Mouse (Mus musculus): ENCODE data around the gene Sel1l2.
A peak's percentile ranks its signal among the peaks of the same experiment; 100 is the strongest.

Sel1l2 gene

DNA sequence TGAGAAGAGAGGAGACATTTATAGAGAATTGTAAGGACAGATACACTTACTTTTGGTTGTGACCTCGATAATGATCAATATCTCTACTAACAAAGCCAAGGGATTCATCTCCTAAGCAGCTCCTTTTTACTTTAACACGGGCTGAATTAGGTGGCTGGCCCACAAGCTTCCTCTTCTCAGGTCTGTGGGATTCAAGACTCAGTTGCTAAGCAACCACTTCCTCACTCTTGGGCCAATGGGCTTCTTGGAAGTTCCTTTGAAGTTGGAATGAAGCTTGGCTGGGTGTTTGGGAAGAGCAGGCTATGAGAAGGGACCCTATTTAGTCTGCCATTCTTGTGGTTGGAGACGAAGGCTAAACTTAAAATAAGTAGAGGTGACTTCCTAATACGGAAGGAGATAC, at the start of gene Sel1l2:
Sel1l2 (minus strand) TSS at position 182 of the 400 bp plus-strand sequence.
- DNase-seq = no peak

DNA sequence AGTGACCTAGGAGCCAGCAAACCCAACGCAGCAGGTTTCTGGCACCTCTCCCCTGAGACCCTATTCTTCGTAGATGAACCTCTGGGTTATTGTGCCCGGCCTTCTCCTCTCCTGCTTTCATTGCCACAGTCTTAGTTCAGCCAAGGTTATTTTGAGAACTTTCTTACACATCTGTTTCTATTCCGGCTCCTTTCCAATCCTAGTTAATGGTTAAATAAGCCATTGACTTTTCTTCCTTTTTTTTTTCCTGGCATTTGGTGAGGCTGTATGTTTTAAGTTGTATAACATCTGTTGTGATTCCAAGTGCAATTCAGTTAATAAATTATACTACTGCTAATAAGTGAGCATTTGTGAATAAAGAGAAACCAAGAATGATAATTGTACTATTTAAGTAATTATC, 49.6 kb upstream of the Sel1l2 start:
- no peak for DNase-seq

DNA sequence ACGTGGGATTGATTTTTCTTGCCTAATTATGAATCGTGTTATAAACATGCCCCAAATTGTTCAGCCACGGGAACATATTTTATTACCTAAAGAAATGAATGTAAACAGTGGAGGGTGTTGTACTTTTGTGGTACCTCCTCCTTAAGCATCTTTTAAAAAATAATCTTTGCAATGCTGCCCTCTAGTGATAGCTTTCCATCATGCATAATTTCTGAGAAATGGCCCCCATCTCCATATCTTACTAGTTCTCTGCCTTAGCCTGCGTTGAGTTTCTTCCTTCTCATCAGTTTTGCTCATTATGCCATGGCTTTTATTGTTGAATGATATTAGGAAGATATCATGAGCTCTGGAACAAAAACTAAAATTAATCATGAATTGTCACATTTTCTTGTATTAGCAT, 37.8 kb upstream of the Sel1l2 start:
- DNase-seq = peak; percentile 9

DNA sequence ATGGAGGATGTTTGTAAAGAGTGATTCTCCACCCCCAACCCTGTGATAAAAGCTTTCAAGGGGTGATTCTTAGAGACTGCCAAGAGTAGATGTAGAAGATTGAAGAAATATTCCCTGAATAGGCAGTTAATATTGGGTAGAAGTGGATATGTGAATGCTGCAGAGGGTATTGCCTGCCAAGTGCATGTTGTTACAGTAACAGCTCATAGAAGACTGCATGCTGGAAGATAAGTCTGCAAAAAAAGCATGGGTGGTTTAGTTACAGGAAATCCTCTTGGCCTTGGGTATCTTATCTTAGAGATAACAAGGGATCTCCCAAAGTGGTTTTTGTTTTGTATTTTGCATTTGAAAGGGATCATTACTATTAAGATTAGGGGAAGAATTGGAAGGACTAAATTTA, 36.3 kb upstream of the Sel1l2 start:
- no peak for DNase-seq

DNA sequence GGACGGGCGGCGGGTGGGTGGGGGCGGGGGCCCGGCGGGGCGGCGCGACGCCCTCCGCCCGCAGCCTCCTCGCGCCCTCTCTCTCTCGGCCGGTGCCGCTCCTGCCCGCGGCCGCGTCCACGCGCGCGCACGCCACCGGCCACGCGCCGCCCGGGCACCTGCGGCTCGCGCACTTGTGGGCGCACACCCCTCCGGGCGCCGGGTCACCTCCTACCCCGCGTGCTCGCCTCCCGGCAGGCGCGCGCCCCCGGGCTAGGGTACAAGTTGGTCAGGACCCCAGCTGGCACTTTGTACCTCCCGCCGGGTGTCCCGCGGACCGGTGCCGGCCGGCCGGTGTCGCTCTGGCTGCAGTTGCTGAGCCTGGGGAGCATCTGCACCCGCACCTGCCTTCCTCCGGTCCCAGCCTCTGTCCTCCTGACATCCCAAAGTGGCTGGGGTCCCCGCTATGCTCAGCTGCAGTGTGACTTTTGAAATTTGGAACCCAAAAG, 6.3 kb upstream of the Sel1l2 start:
- peak; percentile 6 for DNase-seq

DNA sequence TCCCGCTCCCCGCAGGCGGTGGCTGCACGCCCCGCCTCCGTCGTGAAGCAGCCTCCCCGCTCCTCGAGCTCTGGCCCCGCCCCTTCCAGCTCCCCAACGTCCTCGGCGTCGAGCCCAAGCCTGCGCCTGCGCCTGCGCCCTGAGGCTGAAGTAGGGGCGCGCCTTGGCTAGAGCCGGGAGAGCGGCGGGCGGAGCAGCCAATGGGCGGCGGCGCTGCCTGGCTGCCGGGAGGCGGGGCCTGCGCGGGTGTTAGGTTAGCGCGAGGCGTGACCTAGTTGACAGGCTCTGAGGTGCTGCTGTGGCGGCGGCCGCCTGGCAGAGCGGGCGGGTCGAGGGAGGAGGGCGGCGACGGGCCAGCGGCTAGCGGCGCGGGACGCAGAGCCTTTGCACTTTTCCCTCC, 5.7 kb upstream of the Sel1l2 start, which contains the start of gene Macrod2:
Macrod2 (plus strand) TSS at position 131 of the 400 bp plus-strand sequence.
- peak; percentile 97 for DNase-seq

DNA sequence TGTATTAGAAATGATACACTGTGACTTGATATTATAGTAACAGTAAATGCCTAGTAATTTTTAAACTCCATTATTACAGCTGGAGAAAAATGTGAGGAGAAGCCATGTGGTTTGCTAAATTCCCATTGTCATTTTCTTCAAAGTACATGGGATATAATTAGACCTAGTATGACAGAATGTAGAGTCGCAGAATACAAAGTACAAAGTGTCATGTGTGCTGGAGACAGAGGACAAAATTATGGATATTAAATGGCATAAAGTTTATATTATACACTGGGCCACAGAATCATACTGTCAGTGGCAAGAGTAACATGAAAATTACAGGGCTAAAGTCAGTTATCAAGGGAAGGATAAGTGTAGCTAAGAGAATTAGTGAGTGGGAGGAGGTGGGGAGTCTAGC, 24.7 kb downstream of the Sel1l2 start:
- DNase-seq = no peak

DNA sequence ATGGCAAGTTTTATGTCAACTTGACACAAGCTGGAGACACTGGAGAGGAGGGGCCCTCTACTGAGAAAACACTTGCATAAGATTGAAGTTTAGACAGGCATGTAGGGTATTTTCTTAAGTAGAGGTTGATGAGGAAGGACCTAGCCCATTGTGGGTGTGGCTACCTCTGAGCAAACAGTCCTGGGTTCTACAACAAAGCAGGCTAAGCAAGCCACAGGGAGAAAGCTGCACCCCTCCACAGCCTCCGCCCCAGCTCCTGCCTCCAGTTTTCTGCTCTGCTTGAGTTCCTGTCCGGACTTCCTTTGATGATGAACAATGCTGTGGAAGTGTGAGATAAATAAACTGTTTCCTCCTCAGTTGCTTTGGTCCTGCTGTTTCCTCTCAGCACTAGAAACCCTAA, 29.6 kb downstream of the Sel1l2 start:
- no peak for DNase-seq

DNA sequence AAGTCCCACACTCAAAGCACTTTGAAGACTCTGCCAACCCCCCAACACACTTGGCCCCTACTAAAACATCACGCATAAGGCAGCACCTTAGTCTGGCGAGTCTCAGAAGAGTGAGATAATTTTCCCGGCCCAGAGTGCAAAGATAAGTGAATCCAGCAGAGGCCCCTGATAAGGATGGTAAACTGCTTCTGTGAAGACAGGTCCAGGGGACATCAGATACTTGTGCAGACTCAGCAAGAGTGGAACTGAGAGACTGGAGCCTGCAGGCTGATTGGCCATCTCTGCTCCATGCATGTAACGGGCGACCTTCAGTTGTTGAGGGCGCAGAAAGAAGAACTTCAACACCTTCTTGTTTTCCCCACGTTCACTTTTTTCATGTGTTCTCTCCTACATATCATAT, 47.1 kb downstream of the Sel1l2 start:
- DNase-seq = no peak

DNA sequence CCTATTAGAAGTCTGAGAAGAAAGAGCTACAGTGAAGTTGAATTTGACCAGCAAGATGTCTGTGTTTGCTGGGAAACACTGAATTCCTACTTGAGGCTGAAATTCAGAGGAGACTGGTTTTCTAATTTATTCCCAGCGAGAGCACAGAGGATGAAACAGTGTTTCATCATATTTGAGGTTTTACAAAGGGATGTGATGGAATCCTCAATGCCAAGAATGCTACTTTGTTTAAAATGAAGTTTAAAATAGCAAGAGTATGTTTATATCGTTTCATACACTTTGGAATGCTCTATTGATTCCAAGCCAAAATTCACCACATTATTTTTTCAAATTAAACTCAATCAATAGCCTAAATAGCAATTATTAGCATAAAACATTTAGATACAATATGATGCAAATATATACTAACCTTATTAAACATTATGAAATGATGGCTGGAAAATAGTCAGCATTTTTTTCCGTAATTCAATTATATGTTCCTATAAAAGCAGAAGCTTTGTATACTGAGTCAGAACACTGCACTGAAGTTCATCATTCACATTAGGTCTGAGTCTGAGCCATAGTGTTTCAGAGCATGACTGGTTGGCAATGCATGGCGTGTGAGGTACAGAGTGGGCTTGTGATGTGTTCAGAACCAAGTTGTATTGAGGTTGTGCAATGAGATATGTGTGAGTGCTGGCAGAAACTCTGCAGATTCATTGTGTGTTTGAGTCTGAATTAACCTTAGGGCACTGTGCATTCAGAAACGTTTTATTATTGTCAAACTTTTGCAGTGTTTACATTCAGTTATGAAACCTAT, 58.8 kb downstream of the Sel1l2 start:
- DNase-seq = no peak

DNA sequence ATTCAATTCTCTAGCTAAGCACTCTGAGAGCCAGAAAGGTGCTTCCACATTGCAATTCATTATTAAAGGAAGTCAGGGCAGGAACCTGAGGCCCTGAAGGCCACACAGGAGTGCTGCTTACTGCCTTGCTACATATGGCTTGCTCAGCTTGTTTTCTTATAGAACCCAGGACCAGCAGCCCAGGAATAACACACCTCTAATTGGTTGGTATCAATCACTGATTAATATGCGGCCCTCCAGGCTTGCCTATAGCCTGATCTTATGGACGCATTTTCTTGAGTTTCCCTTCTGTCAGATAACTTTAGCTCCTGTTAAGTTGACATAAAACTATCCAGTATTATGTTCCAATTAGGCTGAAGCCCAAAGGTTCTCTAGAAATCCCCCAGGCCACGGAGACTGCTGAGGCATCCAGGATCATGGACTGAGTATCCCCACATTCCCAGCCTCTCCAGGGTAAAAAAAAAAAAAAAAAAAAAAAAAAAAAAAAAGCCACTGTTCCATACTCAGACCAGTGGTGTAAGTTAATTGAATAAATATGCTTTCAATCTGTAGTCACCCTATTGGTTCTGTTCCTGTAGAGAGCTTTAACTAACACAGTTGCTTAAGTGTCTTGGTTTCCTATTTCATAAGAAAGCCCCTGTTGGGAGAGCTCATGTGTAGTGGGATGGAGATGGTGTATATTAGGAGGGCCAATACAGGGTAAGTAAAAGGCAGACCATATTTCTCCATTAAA, 86.4 kb downstream of the Sel1l2 start:
- DNase-seq = no peak

DNA sequence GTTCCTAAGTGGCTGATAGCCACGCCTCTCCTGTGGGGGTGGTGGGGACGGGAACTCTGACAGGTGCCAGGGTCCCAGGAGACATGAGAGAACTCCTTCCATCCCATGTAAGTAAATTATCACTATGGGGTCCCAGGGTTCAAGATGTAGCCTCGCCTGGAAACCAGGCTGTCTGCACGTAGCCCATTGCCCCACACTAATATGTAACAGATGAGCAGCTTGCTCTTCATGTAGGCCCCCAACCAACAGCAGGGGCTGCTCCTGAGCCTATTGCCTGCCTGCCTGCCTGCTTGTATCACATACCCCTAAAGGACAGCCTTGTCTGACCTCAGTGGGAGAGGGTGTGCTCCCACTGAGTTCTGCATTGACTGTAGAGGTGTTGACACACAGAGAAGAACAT, 92.4 kb downstream of the Sel1l2 start:
- DNase-seq = no peak

DNA sequence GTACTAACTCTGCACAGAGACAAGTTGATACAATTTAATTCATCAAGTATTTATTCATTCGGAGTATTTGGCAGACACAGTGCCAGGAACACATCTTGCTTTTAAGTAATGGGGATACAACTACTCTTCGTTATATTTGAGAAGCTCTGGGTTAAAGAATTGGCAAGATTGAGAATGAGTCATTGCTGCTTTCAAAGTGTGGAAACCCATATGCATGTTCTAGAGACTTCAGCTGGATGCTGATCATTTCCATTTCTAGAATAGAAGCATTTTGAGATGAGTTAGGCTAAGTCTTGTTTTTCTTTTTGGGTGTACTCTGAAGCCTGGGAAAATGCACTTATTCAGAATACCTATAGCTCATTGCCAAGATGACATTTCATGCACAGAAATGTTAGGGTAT, 95.7 kb downstream of the Sel1l2 start:
- DNase-seq = no peak

DNA sequence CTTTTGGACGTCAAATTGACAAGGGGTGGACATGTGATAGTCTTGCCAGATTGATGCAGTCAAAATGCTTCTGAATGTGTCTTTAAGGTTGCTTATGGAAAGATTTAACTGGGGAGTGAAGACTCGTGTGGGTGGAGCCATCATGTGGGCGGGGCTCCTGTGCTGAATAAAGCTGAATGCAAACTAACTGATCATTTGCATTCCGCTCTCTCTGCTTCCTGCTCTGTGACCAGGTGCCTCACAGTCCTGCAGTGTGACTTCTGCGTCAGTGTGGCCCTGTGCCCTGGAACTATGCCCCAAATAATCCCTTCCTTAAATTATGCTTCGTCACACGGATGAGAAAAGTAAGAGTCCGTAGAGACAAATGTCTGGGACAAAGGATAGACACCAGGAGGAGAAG, 108.7 kb downstream of the Sel1l2 start:
- DNase-seq = no peak

DNA sequence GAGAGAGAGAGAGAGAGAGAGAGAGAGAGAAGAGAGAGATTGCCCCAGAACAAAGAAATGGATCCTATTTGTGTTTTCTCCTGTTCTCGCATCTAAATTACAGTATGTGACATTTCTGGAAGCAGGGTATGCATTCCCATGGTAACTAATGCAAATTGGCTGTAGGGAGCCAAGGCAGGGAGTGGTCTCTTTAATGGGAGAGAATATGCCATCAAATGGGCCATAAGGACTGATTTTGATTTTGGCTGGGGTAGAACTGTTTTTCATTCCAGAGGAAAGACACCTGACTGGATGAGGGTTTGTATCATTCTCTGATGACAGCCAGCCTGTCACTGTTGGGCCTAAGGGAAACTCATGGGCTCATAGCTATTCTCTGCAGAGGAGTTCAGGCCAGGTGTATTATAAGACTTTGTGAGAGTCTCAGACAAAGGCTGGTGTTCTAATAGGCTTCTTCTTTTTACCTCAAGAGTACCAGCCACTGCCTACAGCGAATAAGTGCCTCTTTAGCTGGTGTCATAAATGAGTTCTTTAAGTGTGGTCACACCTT, 133.8 kb downstream of the Sel1l2 start:
- no peak for DNase-seq

DNA sequence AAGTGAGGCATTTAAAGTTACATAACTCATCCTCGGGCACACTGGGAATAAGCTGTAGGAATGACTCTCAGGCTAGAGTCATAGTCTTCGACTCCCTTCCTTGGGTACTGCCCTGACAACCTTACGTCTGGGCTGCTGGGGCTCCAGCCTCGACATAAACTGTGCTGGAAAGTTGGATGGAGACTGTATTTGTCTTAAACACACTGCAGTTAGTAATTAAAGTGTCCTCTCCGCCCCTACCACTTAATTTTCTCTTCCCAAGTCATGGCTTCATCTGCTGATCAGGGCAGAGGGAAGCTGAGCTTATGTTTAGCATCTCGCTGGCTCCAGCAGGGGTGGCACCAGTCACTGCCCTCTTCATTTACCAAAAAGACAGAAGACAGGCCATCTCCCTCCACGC, 135.2 kb downstream of the Sel1l2 start:
- DNase-seq = no peak

DNA sequence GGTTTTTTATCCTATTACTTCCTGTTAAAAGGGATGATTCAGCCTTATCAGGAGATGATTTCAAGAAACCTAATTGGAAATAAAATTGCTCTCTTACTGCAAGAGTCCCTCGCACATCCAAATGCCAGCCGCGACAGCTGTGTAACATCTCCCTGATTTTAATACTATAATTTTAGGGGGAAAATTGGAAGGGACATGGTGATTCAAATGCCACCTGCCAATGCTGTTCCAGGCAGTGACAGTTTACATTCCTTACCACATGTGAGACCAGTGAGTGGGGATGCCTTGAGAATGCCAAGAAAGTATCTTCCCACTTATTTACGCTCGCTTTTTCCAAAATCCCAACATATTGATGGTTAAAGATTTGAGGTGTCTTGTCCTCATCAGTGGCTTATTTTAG, 146.4 kb downstream of the Sel1l2 start:
- DNase-seq = no peak

DNA sequence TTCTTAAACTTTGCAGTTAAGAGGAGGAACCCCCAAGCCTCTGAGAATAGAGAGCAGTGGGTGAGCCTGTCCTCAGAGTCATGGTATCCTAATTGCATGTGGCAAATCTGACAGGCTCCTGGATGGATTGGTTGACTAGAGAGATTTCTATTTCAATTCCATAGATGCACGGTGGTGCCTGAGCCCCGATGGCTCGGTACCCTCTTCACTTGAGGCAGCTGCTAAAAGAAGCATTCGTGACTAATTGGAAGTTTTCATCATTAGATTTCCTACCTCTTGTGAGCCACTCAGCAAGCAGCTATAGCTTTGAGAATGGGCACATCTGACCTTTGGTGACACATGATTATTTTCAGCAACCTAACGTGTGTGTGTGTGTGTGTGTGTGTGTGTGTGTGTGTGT, 147.1 kb downstream of the Sel1l2 start:
- no peak for DNase-seq

DNA sequence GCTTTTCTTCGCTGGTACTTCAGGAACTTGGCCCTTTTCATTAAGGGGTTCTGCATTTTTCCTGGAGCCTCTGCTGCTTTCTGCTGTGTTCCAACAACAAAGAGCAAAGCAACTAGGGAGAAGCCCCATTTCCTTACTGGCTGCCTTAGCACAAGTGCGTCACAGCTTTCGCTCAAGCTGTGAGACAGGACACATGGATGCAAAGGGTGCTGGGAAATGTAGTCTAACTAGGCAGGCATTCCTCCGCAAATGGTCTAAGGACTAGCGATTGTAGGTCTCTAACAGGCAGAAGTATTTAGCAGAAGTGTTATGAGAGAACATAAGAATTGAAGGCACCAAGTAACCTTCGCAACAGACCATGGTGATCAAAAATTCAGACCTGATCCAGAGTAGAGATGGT, 152.3 kb downstream of the Sel1l2 start:
- DNase-seq = no peak

DNA sequence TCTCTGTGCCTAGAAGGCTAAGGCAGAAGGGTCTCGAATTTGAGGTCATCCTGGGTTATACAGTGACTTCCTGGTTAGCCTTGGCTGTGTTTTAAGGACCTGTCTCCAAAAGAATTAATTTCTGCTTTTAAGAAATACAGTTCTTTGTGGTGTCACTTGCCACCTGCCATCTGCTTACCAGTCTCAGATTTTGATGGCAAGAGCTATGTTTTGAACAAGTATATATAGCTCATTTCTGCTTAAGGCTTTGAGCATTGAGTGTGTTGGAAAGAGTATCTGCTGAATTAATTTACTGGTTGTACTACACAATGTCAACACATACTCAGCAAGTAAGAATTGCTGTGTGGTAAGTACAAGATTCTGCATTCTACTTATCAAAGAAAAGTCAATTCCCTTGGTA, 159.2 kb downstream of the Sel1l2 start:
- no peak for DNase-seq

DNA sequence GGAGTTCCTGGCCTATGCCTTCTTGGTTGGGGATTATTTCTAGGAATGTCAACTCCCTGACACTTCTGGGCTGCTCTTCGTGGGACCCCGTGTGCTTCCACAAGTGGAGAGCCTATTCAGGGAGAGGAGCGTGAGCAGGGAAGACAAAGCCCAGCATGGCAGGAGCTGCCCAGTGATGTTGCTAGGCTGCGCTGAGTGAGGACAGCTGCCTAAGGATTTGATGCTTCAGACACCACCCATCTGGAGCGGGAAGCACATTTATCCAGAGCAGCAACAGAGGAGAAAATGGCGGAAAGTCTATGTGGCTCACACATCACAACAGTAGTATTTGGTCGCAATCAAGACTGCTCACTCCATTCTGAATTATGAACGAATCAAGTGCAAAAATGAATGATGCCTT, 169.2 kb downstream of the Sel1l2 start:
- no peak for DNase-seq

DNA sequence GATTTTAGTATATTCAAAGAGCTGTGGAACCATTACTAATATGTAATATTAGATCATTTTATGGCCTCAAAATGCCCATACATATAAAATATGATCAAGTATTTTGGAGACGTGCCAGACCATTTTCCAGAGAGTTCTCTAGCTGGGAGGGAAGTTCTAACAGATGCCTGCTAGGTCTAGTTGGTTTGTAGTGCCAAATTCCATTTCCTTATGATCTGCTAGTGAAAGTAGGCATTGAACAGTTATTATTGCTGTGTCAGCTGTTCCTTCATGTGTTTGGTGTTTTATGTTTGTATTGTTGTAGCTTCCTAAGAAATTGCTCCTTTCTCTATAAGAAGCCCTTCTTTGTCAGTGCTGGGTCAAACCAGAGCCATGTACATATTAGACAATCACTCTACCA, 173.5 kb downstream of the Sel1l2 start:
- DNase-seq = no peak

DNA sequence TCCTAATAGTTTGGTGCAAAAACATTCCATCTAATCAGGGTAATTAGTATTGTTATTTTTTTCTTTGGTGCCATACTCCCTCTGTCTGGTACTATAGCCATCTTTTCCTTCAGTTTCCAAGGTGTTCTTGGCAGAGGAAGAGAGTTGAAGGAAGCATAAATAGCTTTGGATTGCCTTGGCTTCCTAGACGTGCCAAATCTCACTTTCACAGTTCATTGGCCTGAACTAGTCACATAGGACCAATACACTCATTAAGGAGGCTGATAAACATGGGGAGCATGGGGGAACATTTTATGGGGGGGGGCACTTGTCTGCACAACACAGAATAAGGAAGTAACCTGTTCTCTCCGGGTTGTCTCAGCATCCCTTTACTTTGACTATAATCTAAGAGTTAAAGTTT, 174.1 kb downstream of the Sel1l2 start:
- DNase-seq = no peak

DNA sequence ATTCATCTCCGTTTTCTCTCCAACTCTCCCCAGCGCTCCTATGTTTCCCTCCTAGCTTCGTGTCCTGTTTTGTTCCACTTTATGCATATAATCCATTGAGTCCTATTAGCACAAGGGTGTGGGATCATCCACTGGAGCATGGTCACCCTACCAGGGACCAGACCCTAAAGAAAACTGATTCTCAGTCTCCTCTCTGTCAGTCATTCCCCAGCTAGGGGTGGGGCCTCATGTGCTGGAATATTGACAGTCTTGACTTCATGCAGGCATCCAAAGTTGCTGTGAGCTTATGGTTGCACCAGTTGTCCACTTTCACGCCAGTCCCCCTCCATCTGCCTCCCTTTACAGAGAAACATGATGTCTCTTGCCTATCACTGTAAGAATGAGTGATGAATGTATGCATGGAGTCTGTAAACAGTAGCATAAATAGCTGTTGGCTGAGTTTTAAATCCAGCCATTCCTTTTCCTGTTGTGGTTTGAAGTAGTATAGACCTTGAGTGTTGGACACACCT, 174.9 kb downstream of the Sel1l2 start:
- DNase-seq = no peak

Data from lung, postnatal 14 days (tissue).